Mouse (Mus musculus) cerebellum, adult 2 months (tissue): ENCODE measurements at regions not wholly inside any gene's neighbourhood (a gene's known extent, or its start where the extent isn't known, plus 50 kb on each side); places are given as distances from the start of the nearest gene placed in this dataset.
"Not testable (repeated sequence)": the region's sequence is repeated elsewhere in the genome, so short reads cannot be mapped to it uniquely, and the experiment has no call there.

Source experiments
- DNase-seq, 2 experiments: peaks; one replicate each; pipeline ENCODE4 v3.0.0; 2021
- H3K27ac ChIP-seq: fragments of 200-500 bp; 2 replicates; pipeline ENCODE4 v1.5.1; 2012; ENCODE audit warnings: low read length, control low read depth, inconsistent platforms; ENCODE audit not compliant: insufficient read depth
- H3K27me3 ChIP-seq: fragments of 200-500 bp; 2 replicates; pipeline ENCODE4 v1.6.1; 2012; ENCODE audit warnings: inconsistent platforms, mild to moderate bottlenecking, low read length, moderate library complexity; ENCODE audit not compliant: control insufficient read depth, insufficient read depth
- H3K4me1 ChIP-seq: fragments of 200-500 bp; 2 replicates; pipeline ENCODE4 v1.6.1; 2011; ENCODE audit warnings: low read length; ENCODE audit not compliant: control insufficient read depth, insufficient read depth
- H3K4me3 ChIP-seq: fragments of 200-500 bp; replicated peaks from 2 replicates; pipeline ENCODE3; 2011; ENCODE audit warnings: mild to moderate bottlenecking, low read depth, low read length, control low read depth; ENCODE audit not compliant: insufficient read depth
- CTCF ChIP-seq: fragments of 200-500 bp; IDR thresholded peaks from 2 replicates; pipeline ENCODE4 v1.5.1; 2011; ENCODE audit warnings: low read depth, mild to moderate bottlenecking, control low read depth, low read length, moderate library complexity, borderline replicate concordance; ENCODE audit not compliant: insufficient read depth
- POLR2A ChIP-seq: fragments of 200-500 bp; IDR thresholded peaks from 2 replicates; pipeline ENCODE4 v1.6.1; 2011; ENCODE audit warnings: low read length, control low read depth, borderline replicate concordance; ENCODE audit not compliant: insufficient read depth
- WGBS: fragments of 180-500 bp; shearing (Covaris S2); methylation state at CpG from one replicate; pipeline ENCODE4 v1.1.7; 2018; 5-methylcytosine and 5-hydroxymethylcytosine counted together

DNA sequence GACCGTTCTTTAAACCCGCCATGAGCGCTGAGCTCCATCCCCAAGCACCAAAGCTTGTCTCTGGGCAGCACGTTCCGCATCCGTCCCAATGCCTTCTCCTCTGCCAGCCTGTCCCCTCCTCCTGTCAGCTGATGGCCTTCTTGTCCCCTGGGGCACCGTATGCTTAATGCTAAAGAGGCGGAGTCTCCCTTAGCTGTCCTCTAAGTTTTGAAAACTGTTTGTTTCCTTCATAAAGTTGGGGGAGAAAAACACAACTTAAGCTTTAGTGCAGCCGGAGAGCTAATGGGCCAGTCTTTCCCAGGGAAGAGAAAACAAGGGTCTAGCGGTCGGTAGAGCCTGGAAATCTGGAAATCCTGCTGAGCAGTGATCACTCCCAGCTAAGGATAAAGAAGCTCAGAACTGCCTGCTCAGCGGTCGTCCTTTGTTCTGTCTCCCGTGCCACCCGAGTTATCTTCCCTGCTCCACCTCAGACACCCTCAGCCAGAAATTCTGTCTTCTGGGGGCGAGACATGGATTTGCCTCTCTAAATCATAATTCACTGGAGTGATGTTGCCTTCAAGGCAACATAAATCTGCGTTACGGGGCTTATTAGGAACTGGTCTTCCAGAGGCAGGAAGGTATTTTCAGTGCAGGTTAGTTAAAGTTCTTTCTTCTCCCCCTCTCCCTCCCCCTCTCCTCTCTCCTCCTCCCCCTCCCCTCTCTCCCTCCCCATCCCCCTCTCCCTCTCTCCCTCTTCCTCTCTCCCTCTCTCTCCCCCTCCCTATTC lies 117.0 kb upstream of the Dlg1 start:
- no peaks in the 10 kb centered on the region for H3K27me3 ChIP-seq
- 46% methylated on average over 18 of the region's 18 CpGs for WGBS
- no peak for DNase-seq
- H3K27ac ChIP-seq = 0 out of 2 replicates have a peak overlapping the region, but pooled peaks have one; percentile 11
- no peak for TF ChIP-seq CTCF
- no peak for TF ChIP-seq POLR2A
- H3K4me3 ChIP-seq = no peak overlapping the region
- H3K4me1 ChIP-seq = peaks cover 24% of the 10 kb centered on the region

GRCm38 (mm10) chr16:31546828-31547224 lies 116.4 kb upstream of the Dlg1 start:
- H3K27ac ChIP-seq = no peak overlapping the region
- H3K4me3 ChIP-seq = no peak overlapping the region
- no peaks in the 10 kb centered on the region for H3K27me3 ChIP-seq
- TF ChIP-seq POLR2A = no peak
- TF ChIP-seq CTCF = no peak
- WGBS = 28% methylated on average over 2 of the region's 2 CpGs
- DNase-seq = peak; percentile 53 to 72
- peaks cover 24% of the 10 kb centered on the region for H3K4me1 ChIP-seq

- peaks cover 24% of the 10 kb centered on the region for H3K4me1 ChIP-seq
- TF ChIP-seq POLR2A = no peak
- no peak for TF ChIP-seq CTCF
- 0 out of 2 replicates have a peak overlapping the region, but pooled peaks have one; percentile 7 for H3K27ac ChIP-seq
- H3K27me3 ChIP-seq = no peaks in the 10 kb centered on the region
- no peak for DNase-seq
- 49% methylated on average over 10 of the region's 10 CpGs for WGBS
- H3K4me3 ChIP-seq = no peak overlapping the region
Measured at GRCm38 (mm10) chr16:31547391-31547790, 115.9 kb upstream of the Dlg1 start.

GRCm38 (mm10) chr16:31549975-31550374 lies 113.3 kb upstream of the Dlg1 start:
- TF ChIP-seq CTCF (no peak), POLR2A (no peak)
- no peak overlapping the region for H3K4me3 ChIP-seq

GRCm38 (mm10) chr16:31550539-31550938 lies 112.7 kb upstream of the Dlg1 start:
- H3K27ac ChIP-seq, DNase-seq, H3K27me3 ChIP-seq, H3K4me3 ChIP-seq: not testable (repeated sequence)
- 94% methylated on average over 2 of the region's 2 CpGs for WGBS
- peaks cover 17% of the 10 kb centered on the region for H3K4me1 ChIP-seq

More at GRCm38 (mm10) chr16:31549975-31550374, 113.3 kb upstream of the Dlg1 start:
- DNase-seq = no peak
- Histone ChIP-seq H3K27me3 (no peaks in the 10 kb centered on the region), H3K4me1 (peaks cover 18% of the 10 kb centered on the region), H3K27ac (no peak overlapping the region)
- WGBS = 91% methylated on average over 5 of the region's 5 CpGs

DNA sequence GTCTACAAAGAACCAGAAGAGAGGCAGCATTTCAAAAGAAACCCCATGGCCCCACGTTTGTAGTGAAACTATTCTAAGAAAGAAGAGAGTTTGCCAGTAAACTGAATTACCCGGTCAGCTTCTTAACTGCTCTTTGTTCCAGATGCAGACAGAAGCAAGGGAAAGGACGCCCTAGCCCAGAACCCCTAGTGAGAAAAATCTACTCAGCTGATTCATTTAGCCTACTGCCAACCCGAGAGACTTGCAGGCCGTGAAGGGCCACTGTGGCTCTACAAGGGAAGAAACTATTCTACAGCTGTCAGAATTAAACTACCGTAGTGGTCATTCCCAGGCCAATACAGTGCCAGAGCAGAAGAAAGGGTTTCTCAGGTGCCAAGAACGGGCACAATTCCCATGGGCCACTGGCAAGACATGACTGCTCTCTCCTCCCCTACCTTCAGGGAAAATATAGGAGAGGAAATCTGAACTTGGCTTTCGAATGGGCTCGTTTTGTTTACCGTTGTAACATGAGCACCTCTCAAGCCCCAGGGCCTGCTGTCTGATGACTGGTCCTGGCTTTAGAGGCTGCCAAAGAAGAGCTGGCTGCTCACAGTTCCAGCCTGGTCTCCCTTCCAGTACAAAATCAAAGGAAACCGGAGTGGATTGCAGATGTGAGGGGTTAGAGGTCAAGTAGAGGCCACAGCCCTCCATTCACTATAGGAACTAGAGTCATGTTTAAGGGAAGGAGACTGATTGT lies 111.7 kb upstream of the Dlg1 start:
- H3K4me1 ChIP-seq = peaks cover 9% of the 10 kb centered on the region
- DNase-seq = no peak
- no peaks in the 10 kb centered on the region for H3K27me3 ChIP-seq
- TF ChIP-seq CTCF (no peak), POLR2A (no peak)
- WGBS = 56% methylated on average over 11 of the region's 11 CpGs
- no peak overlapping the region for H3K27ac ChIP-seq
- H3K4me3 ChIP-seq = no peak overlapping the region

GRCm38 (mm10) chr16:31553361-31554146 lies 109.7 kb upstream of the Dlg1 start:
- Histone ChIP-seq H3K4me3 (no peak overlapping the region), H3K27ac (no peak overlapping the region), H3K27me3 (no peaks in the 10 kb centered on the region), H3K4me1 (no peaks in the 10 kb centered on the region)
- no peak for DNase-seq
- 90% methylated on average over 8 of the region's 8 CpGs for WGBS
- no peak for TF ChIP-seq POLR2A
- TF ChIP-seq CTCF = no peak

DNA sequence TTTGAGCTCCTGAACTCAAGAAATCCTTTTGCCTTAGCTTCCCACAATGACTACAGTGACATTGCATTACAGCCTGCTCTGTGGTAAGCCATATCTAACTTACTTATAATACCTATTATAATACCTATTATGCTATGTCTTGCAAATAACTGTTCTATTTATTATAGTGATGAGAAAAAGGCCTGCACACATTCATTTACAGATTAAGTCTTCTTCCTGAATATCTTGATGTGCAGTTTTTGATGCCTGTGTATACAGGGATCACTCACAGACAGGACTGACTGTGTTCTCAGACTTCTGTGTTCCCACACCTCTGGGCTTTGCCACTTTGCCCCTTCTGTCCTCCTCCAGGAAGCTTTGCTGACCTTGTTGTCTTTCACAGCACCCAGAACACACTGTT lies 102.8 kb upstream of the Dlg1 start:
- no peak for TF ChIP-seq POLR2A
- no peak for TF ChIP-seq CTCF
- H3K4me1 ChIP-seq = no peaks in the 10 kb centered on the region; the same call in 1 of the 2 replicates
- H3K27ac ChIP-seq = no peak overlapping the region
- no peak for DNase-seq
- no peak overlapping the region for H3K4me3 ChIP-seq
- H3K27me3 ChIP-seq = no peaks in the 10 kb centered on the region
